Mouse (Mus musculus): ENCODE measurements around the gene Olfr18.
"Not testable (repeated sequence)": the region's sequence is repeated elsewhere in the genome, so short reads cannot be mapped to it uniquely, and the experiment has no call there.

Olfr18 gene

DNA sequence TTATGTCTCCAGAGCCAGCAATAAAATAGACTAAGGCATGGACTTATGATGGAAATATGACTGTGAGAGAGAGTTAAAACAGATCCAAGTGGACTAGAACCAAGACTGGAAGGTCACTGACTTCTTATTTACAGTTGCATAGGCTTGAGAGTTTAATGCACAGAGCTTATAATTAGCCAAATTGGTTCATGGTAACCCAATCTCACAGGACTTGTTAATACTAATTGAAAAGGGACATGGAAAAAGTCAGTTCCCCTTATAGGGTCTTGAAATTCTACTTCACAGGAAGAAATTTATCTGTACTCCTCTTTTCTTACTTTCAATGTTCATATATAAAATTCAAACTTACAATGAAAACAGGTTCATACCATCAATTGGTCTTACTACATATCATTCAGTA lies at the start of gene Olfr18:
Gene Olfr18 (minus strand): TSS at position 101 of the 400 bp plus-strand sequence.
- no peak for DNase-seq (ENCODE audit: low read depth, low spot score)

DNA sequence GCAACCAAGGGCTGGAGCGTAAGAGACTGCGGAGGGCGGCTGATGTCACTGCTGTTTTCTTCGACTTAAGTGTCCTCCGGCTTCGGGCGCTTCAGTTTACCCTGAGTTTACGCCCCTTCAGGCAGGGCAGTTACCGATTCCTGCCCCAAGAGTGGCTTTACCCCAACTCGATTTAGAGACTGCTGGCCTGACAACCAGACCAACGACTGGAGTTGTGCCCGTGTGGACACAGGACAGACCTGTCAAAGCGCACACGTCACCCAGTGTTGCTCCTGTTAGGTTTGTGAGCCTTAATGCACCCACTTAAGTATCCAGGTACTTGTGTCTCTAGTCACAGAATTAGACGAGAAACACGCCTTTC lies 49.4 kb upstream of the Olfr18 start:
- no peak for DNase-seq (ENCODE audit: low read depth, low spot score)

DNA sequence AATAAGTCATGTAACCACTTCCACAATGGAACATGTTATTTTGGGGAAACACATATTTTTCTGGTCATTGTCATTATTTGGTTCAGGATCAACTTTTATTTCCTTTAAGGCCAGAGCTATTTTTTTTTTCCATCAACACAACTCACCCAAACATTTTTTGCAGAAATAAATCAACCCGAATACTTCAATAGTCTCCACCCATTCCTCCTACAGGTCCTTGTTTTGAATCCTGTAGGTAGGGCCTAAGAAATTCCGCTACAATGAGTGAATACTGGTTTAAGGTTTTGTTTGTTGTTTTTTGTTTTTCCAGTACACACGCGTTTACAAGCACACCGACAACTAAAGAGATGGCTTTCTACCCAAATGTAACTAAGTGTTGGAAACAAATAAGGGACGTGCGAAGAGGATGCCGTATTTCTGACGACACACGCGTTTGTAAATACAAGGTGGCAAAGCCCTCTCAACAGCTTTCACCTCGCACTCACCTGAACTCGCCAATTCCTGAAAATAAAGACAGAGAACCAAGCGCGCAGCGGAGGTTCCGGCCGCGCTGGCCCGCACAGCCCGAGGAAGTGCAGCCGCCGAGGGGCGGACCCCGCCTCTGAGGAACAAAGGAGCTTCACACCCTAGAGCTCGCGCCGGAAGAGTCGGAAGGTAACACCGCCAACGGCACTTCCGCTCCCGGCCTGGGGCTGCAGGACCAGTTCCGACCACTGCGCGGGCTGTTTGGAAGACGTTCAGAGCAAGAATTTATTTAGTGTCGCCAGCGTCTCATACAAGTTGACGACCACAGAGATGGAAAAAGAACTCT lies 48.8 kb upstream of the Olfr18 start, which contains the start of gene Zfp560:
Gene Zfp560 (minus strand): TSS at position 646 of the 811 bp plus-strand sequence.
- peak; percentile 91 for DNase-seq (ENCODE audit: low read depth, low spot score)

DNA sequence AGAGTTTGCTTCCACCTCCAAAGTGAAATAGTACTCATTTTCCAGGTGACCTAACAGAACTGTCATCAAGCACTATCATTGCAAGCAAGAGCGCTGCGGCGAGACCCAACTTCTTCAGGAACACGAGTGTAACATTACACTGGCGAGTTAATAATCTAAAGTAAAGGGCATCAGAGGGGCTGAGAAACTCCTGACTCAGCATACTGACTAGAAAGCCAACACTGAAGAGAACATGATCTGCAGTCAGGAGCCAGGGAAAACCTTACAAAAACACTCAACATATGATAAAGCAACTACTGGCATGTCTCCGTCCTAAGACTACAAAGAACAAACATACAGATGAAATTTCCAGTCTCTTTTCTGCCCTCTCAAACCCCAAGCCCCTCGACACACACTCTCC lies 47.8 kb upstream of the Olfr18 start:
- no peak for DNase-seq (ENCODE audit: low read depth, low spot score)

DNA sequence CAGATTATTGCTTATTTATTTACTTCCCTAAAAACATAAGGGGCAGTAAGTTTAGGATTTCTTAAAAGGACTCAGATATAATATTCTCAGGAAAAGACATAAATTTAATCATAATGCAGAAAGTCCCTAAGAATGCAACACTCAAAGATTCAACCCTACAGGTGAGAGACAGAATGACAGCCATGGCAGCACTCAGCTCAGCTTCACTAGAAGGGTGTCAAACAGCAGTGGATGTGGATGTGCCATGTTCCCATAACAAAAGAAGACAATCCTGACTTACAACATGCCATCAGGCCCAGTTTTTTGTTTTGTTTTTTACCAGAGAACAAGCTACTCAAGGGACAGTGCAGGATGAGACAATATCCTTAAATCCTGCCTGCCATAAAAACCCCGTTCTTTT lies 38.8 kb upstream of the Olfr18 start:
- DNase-seq (ENCODE audit: low read depth, low spot score): no peak

DNA sequence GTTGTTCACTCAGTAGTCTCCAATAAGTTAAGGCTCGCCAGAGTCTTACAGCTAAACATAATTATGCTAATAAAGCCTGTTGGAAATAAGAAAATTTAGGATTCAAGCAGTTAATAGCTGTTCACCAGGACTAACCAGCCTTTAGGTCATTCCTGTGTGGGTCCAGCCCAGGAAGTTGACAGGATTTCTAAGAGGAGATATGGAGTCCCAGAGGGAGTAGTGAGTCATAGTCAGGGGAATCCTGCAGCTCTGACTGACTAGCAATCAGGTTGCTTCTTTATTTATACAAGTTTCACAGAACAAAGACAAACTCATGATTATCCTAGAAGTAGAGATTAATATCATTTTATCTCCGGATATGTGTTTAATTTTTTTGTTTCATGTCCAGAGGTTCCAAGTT lies 31.4 kb upstream of the Olfr18 start:
- peak; percentile 90 for DNase-seq (ENCODE audit: low read depth, low spot score)

DNA sequence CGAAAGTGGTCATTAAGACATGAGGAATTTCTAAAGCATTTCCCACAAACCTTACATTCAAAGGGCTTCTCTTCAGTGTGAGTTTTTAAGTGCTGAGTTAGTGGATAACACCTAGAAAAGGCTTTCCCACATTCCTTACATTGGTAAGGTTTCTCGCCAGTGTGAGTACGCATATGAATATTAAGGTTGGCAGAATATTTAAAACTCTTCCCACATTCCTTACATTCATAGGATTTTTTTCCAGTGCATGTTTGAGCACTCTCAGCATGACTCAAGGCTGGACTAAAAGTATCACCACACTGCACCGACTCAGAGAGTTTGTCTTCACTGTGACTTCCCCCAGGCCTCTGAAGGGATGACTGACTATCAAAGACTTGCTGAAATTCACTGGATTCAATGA lies 12.6 kb upstream of the Olfr18 start:
- DNase-seq (ENCODE audit: low read depth, low spot score): peak; percentile 32

DNA sequence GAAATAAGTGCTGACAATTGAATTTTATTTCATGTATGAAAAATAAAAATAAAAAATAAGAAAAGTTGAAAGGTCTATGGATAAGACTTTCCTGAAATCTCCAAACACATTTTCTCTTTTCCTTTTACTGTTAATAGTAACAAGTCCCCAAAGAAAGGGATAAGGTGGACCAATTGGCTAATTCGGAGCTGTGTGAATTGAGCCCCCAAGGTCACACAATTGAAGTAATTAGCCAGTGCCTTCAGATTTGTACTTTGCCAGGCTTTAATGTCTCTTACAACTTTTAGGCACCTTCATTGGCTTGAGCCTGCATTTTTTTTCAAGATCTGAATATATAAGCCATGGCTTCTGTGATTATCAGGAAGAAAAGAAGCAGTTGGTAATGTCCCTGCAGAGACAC lies 37.7 kb downstream of the Olfr18 start, which contains the start of gene Olfr873:
Gene Olfr873 (plus strand): TSS at position 301 of the 400 bp plus-strand sequence.
- DNase-seq (ENCODE audit: low read depth, low spot score): no peak

DNA sequence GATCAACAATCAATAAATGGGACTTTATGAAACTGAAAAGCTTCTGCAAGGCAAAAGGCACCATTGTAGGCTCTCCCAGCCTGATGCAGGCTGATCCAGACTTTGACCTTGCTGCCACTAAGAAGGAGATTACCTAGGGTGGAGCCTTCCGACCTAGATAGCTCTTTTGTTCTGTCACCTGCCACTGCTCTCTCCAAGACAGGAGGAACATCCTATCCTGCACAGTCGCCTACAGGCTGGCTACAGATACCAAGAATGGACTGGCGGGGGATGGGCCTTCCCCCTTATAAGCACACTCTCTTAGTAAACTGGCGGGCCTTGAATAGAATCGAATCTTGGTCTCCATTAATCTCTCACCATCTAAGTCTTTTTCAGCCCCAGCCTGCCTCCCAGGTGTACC lies 40.3 kb downstream of the Olfr18 start:
- DNase-seq (ENCODE audit: low read depth, low spot score): not testable (repeated sequence)

DNA sequence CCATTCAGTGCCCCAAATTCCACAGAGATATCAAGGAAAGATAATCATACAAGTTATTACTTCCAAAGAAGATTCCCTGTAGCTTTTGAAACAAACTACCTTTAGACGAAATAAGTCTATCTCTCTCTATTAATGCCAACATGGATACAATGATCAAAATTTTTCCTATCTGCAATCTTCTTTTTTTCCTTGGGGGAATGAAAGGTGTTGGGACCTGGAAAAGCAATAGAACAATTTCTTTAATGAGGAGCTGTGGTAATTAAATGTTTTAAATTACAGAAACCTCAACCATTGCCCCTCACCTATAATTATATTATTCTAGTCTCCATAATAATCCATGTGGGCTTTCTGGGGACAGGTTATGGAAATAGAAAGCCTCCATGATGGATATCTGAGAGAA lies 53.8 kb downstream of the Olfr18 start, which contains the start of gene Olfr39:
Gene Olfr39 (plus strand): TSS at position 301 of the 400 bp plus-strand sequence.
- no peak for DNase-seq (ENCODE audit: low read depth, low spot score)
